Mouse (Mus musculus) liver, embryonic 11.5 days (tissue): Measurements from ENCODE around the gene Sel1l2. TPM values are rescaled to one million over a fixed set of nuclear protein-coding genes. Genes with fewer than 3 reads are reported as not detected.

ENCODE experiments used
- ATAC-seq: fragments of 200-750 bp; cut with Nextera tagmentation; replicated peaks from 2 replicates; pipeline ENCODE4 v1.8.0; 2017; ENCODE audit warnings: moderate number of reproducible peaks, mild to moderate bottlenecking, moderate TSS enrichment, moderate library complexity; ENCODE audit not compliant: low FRiP score
- DNase-seq: peaks from one replicate; pipeline ENCODE4 v3.0.0-alpha.2; 2017; ENCODE audit warnings: low spot score
- H3K27ac ChIP-seq: fragments of 300-500 bp; sonication (generic); 2 replicates; pipeline ENCODE4 v1.5.1; 2014; ENCODE audit warnings: mild to moderate bottlenecking, low read depth, low read length, control low read depth
- H3K27me3 ChIP-seq: fragments of 300-500 bp; sonication (generic); replicated peaks from 2 replicates; pipeline ENCODE4 v1.6.1; 2014; ENCODE audit warnings: low read length, mixed read lengths; ENCODE audit not compliant: control insufficient read depth, insufficient read depth
- H3K36me3 ChIP-seq: fragments of 300-500 bp; sonication (generic); 2 replicates; pipeline ENCODE4 v1.6.1; 2014; ENCODE audit warnings: mild to moderate bottlenecking, low read length, moderate library complexity, mixed read lengths; ENCODE audit not compliant: control insufficient read depth, insufficient read depth
- H3K4me1 ChIP-seq: fragments of 300-500 bp; sonication (generic); replicated peaks from 2 replicates; pipeline ENCODE4 v1.6.1; 2014; ENCODE audit warnings: low read length, mixed read lengths; ENCODE audit not compliant: control insufficient read depth, insufficient read depth
- H3K4me2 ChIP-seq: fragments of 300-500 bp; sonication (generic); 2 replicates; pipeline ENCODE4 v1.6.1; 2014; ENCODE audit warnings: mild to moderate bottlenecking, control low read depth, moderate library complexity
- H3K4me3 ChIP-seq: fragments of 300-500 bp; sonication (generic); 2 replicates; pipeline ENCODE4 v1.5.1; 2014; ENCODE audit warnings: low read depth, low read length, control low read depth
- H3K9ac ChIP-seq: fragments of 300-500 bp; sonication (generic); 2 replicates; pipeline ENCODE4 v1.6.1; 2014; ENCODE audit warnings: low read depth, low read length, control low read depth
- H3K9me3 ChIP-seq: fragments of 300-500 bp; sonication (generic); 2 replicates; pipeline ENCODE4 v1.6.1; 2016; ENCODE audit warnings: low read length, inconsistent platforms, mixed read lengths; ENCODE audit not compliant: control insufficient read depth
- WGBS: fragments of 180-500 bp; shearing (Covaris S2); extraction: QIAGEN DNeasy Blood & Tissue Kit; methylation state at CpG from one replicate; pipeline ENCODE4 v1.1.7; 2014; 5-methylcytosine and 5-hydroxymethylcytosine counted together
- polyA plus RNA-seq: library from polyadenylated mRNA; unstranded; fragments of >200 nt; fragmentation: Nextera tagmentation; extraction: Ambion mirVana; gene quantifications from 2 replicates; pipeline ENCODE4 v1.2.1, GENCODE M21; 2014

Gene Sel1l2
- polyA plus RNA-seq, 1 experiment from 2014 or later: not detected

DNA sequence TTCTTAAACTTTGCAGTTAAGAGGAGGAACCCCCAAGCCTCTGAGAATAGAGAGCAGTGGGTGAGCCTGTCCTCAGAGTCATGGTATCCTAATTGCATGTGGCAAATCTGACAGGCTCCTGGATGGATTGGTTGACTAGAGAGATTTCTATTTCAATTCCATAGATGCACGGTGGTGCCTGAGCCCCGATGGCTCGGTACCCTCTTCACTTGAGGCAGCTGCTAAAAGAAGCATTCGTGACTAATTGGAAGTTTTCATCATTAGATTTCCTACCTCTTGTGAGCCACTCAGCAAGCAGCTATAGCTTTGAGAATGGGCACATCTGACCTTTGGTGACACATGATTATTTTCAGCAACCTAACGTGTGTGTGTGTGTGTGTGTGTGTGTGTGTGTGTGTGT, 147.1 kb downstream of the Sel1l2 start:
- DNase-seq: no peak
- H3K4me2 ChIP-seq: no peak overlapping the region
- H3K4me3 ChIP-seq: no peak overlapping the region
- WGBS: 84% methylated on average over 5 of the region's 5 CpGs
- no peak overlapping the region for H3K27ac ChIP-seq
- H3K9me3 ChIP-seq: no peaks in the 10 kb centered on the region
- H3K36me3 ChIP-seq: no peaks in the 10 kb centered on the region
- H3K4me1 ChIP-seq: no peaks in the 10 kb centered on the region
- H3K27me3 ChIP-seq: no peaks in the 10 kb centered on the region
- H3K9ac ChIP-seq: no peak overlapping the region
- no peak for ATAC-seq

DNA sequence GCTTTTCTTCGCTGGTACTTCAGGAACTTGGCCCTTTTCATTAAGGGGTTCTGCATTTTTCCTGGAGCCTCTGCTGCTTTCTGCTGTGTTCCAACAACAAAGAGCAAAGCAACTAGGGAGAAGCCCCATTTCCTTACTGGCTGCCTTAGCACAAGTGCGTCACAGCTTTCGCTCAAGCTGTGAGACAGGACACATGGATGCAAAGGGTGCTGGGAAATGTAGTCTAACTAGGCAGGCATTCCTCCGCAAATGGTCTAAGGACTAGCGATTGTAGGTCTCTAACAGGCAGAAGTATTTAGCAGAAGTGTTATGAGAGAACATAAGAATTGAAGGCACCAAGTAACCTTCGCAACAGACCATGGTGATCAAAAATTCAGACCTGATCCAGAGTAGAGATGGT, 152.3 kb downstream of the Sel1l2 start:
- ATAC-seq (0 out of 2 replicates have a peak, but pooled peaks have one; percentile 20), DNase-seq (no peak)
- Histone ChIP-seq H3K27ac (no peak overlapping the region), H3K9me3 (no peaks in the 10 kb centered on the region), H3K36me3 (no peaks in the 10 kb centered on the region), H3K4me3 (no peak overlapping the region), H3K9ac (no peak overlapping the region), H3K27me3 (no peaks in the 10 kb centered on the region), H3K4me1 (no peaks in the 10 kb centered on the region), H3K4me2 (no peak overlapping the region)
- WGBS: 55% methylated on average over 6 of the region's 6 CpGs

DNA sequence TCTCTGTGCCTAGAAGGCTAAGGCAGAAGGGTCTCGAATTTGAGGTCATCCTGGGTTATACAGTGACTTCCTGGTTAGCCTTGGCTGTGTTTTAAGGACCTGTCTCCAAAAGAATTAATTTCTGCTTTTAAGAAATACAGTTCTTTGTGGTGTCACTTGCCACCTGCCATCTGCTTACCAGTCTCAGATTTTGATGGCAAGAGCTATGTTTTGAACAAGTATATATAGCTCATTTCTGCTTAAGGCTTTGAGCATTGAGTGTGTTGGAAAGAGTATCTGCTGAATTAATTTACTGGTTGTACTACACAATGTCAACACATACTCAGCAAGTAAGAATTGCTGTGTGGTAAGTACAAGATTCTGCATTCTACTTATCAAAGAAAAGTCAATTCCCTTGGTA, 159.2 kb downstream of the Sel1l2 start:
- no peaks in the 10 kb centered on the region for H3K9me3 ChIP-seq
- DNase-seq: no peak
- H3K27ac ChIP-seq: no peak overlapping the region
- no peak overlapping the region for H3K4me2 ChIP-seq
- H3K27me3 ChIP-seq: no peaks in the 10 kb centered on the region
- H3K9ac ChIP-seq: no peak overlapping the region
- no peaks in the 10 kb centered on the region for H3K4me1 ChIP-seq
- H3K4me3 ChIP-seq: no peak overlapping the region
- no peak for ATAC-seq
- 59% methylated on average over 1 of the region's 1 CpGs for WGBS
- H3K36me3 ChIP-seq: no peaks in the 10 kb centered on the region

DNA sequence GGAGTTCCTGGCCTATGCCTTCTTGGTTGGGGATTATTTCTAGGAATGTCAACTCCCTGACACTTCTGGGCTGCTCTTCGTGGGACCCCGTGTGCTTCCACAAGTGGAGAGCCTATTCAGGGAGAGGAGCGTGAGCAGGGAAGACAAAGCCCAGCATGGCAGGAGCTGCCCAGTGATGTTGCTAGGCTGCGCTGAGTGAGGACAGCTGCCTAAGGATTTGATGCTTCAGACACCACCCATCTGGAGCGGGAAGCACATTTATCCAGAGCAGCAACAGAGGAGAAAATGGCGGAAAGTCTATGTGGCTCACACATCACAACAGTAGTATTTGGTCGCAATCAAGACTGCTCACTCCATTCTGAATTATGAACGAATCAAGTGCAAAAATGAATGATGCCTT, 169.2 kb downstream of the Sel1l2 start:
- H3K9me3 ChIP-seq: no peaks in the 10 kb centered on the region
- H3K27me3 ChIP-seq: no peaks in the 10 kb centered on the region
- no peak overlapping the region for H3K27ac ChIP-seq
- H3K9ac ChIP-seq: no peak overlapping the region
- 70% methylated on average over 8 of the region's 8 CpGs for WGBS
- H3K4me2 ChIP-seq: no peak overlapping the region
- H3K4me3 ChIP-seq: no peak overlapping the region
- ATAC-seq (no peak), DNase-seq (no peak)
- no peaks in the 10 kb centered on the region for H3K36me3 ChIP-seq
- H3K4me1 ChIP-seq: no peaks in the 10 kb centered on the region

DNA sequence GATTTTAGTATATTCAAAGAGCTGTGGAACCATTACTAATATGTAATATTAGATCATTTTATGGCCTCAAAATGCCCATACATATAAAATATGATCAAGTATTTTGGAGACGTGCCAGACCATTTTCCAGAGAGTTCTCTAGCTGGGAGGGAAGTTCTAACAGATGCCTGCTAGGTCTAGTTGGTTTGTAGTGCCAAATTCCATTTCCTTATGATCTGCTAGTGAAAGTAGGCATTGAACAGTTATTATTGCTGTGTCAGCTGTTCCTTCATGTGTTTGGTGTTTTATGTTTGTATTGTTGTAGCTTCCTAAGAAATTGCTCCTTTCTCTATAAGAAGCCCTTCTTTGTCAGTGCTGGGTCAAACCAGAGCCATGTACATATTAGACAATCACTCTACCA, 173.5 kb downstream of the Sel1l2 start:
- ATAC-seq (no peak), DNase-seq (no peak)
- Histone ChIP-seq H3K4me2 (no peak overlapping the region), H3K36me3 (no peaks in the 10 kb centered on the region), H3K4me1 (no peaks in the 10 kb centered on the region), H3K4me3 (no peak overlapping the region), H3K9me3 (no peaks in the 10 kb centered on the region), H3K9ac (no peak overlapping the region), H3K27ac (no peak overlapping the region), H3K27me3 (no peaks in the 10 kb centered on the region)
- 83% methylated on average over 1 of the region's 1 CpGs for WGBS

DNA sequence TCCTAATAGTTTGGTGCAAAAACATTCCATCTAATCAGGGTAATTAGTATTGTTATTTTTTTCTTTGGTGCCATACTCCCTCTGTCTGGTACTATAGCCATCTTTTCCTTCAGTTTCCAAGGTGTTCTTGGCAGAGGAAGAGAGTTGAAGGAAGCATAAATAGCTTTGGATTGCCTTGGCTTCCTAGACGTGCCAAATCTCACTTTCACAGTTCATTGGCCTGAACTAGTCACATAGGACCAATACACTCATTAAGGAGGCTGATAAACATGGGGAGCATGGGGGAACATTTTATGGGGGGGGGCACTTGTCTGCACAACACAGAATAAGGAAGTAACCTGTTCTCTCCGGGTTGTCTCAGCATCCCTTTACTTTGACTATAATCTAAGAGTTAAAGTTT, 174.1 kb downstream of the Sel1l2 start:
- H3K4me2 ChIP-seq: no peak overlapping the region
- DNase-seq (no peak), ATAC-seq (no peak)
- 73% methylated on average over 2 of the region's 2 CpGs for WGBS
- no peaks in the 10 kb centered on the region for H3K36me3 ChIP-seq
- no peak overlapping the region for H3K4me3 ChIP-seq
- H3K27ac ChIP-seq: no peak overlapping the region
- H3K4me1 ChIP-seq: no peaks in the 10 kb centered on the region
- H3K9ac ChIP-seq: no peak overlapping the region
- no peaks in the 10 kb centered on the region for H3K9me3 ChIP-seq
- no peaks in the 10 kb centered on the region for H3K27me3 ChIP-seq

DNA sequence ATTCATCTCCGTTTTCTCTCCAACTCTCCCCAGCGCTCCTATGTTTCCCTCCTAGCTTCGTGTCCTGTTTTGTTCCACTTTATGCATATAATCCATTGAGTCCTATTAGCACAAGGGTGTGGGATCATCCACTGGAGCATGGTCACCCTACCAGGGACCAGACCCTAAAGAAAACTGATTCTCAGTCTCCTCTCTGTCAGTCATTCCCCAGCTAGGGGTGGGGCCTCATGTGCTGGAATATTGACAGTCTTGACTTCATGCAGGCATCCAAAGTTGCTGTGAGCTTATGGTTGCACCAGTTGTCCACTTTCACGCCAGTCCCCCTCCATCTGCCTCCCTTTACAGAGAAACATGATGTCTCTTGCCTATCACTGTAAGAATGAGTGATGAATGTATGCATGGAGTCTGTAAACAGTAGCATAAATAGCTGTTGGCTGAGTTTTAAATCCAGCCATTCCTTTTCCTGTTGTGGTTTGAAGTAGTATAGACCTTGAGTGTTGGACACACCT, 174.9 kb downstream of the Sel1l2 start:
- Histone ChIP-seq H3K27ac (no peak overlapping the region), H3K4me1 (no peaks in the 10 kb centered on the region), H3K36me3 (no peaks in the 10 kb centered on the region), H3K4me2 (no peak overlapping the region), H3K9ac (no peak overlapping the region), H3K27me3 (no peaks in the 10 kb centered on the region), H3K9me3 (no peaks in the 10 kb centered on the region), H3K4me3 (no peak overlapping the region)
- no peak; the same call in 1 of the 2 replicates for ATAC-seq
- DNase-seq: no peak
- 80% methylated on average over 4 of the region's 4 CpGs for WGBS

DNA sequence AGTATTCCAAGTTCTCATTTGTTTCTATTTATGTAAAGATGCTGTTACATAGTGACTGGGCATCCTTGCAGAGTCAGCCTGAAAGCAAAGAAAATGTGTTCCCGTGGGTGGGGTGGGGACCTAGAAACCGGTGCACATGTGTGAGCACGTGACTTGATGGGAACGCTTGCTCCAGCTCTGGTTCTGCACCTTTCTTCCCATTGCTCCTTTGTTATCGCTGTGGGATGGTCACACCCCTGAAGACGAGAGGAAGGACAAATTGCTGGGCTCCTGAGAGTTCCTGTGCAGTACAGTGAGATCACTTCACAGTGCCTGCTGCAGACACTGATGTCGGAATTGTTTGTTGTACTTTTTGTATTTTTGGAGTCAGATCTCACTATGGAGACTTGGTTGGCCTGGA, 185.8 kb downstream of the Sel1l2 start:
- no peaks in the 10 kb centered on the region; the same call in 1 of the 2 replicates for H3K36me3 ChIP-seq
- no peak for ATAC-seq

DNA sequence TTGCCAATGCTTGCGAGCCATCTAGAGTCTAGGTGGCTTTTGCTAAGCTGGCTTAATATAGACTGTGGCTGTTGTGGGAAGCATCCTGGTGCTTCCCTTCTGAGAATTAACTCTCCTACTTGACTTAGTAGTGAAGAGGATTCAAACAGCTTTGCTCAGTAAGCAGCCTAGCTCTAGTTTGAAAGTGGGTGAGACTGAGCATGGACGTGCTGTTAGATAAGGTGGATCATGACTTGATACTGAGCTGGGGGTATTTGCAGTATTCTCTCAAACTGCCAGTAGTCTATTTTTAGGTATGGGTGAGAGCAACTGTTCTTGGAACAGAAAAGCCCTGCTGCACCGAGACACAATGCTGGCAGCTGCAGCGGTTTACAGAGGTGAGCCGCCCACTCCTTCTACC, 186.9 kb downstream of the Sel1l2 start:
- Histone ChIP-seq H3K4me3 (no peak overlapping the region), H3K27ac (no peak overlapping the region), H3K9ac (no peak overlapping the region), H3K27me3 (no peaks in the 10 kb centered on the region), H3K36me3 (no peaks in the 10 kb centered on the region; the same call in 1 of the 2 replicates), H3K9me3 (no peaks in the 10 kb centered on the region), H3K4me1 (0 out of 2 replicates have a peak, but pooled peaks cover 2% of the 10 kb centered on the region), H3K4me2 (no peak overlapping the region)
- peak; percentile 37 for ATAC-seq
- 71% methylated on average over 5 of the region's 5 CpGs for WGBS
- DNase-seq: no peak

More for the DNA sequence above, 185.8 kb downstream of the Sel1l2 start:
- 0 out of 2 replicates have a peak, but pooled peaks cover 2% of the 10 kb centered on the region for H3K4me1 ChIP-seq
- H3K27me3 ChIP-seq: no peaks in the 10 kb centered on the region
- WGBS: 93% methylated on average over 7 of the region's 7 CpGs
- H3K9ac ChIP-seq: no peak overlapping the region
- DNase-seq: no peak
- no peak overlapping the region for H3K4me2 ChIP-seq
- H3K4me3 ChIP-seq: no peak overlapping the region
- no peaks in the 10 kb centered on the region for H3K9me3 ChIP-seq
- H3K27ac ChIP-seq: no peak overlapping the region
